Mouse (Mus musculus) liver, embryonic 14.5 days (tissue): Measurements from ENCODE around the gene Lamc2. TPM values are rescaled to one million over a fixed set of nuclear protein-coding genes. Genes with fewer than 3 reads are reported as not detected.

ENCODE experiments used
- ATAC-seq: fragments of 200-750 bp; cut with Nextera tagmentation; 2 replicates; pipeline ENCODE4 v1.8.0; 2017; ENCODE audit warnings: moderate number of reproducible peaks, mild to moderate bottlenecking, moderate library complexity; ENCODE audit not compliant: insufficient read depth
- DNase-seq, 3 experiments: peaks; one replicate each; pipeline ENCODE4 v3.0.0-alpha.2; 2012 to 2013; ENCODE audit warnings: low read depth in 3 of 3, low spot score in 3 of 3
- H3K27ac ChIP-seq: fragments of 300-500 bp; sonication (generic); 2 replicates; pipeline ENCODE4 v1.5.1; 2014; ENCODE audit warnings: moderate library complexity, mild to moderate bottlenecking, control low read depth, inconsistent platforms
- H3K27me3 ChIP-seq: fragments of 300-500 bp; sonication (generic); 2 replicates; pipeline ENCODE4 v1.6.1; 2014; ENCODE audit warnings: mild to moderate bottlenecking, low read length, moderate library complexity; ENCODE audit not compliant: control insufficient read depth, insufficient read depth
- H3K36me3 ChIP-seq: fragments of 300-500 bp; sonication (generic); replicated peaks from 2 replicates; pipeline ENCODE4 v1.6.1; 2014; ENCODE audit warnings: low read depth; ENCODE audit not compliant: control insufficient read depth, insufficient read depth
- H3K4me1 ChIP-seq, 2 experiments: fragments of 200-500 bp in 1 of 2; fragments of 300-500 bp in 1 of 2; sonication (generic) in 1 of 2; replicated peaks; 2 replicates each; pipeline ENCODE4 v1.6.1; 2012 to 2014; ENCODE audit warnings: antibody characterized with exemption in 1 of 2, inconsistent platforms in 1 of 2, low read length in 1 of 2; ENCODE audit not compliant: control insufficient read depth in 2 of 2, insufficient read depth in 2 of 2
- H3K4me2 ChIP-seq: fragments of 300-500 bp; sonication (generic); 2 replicates; pipeline ENCODE4 v1.6.1; 2014; ENCODE audit warnings: low read depth, mild to moderate bottlenecking, control low read depth, moderate library complexity
- H3K4me3 ChIP-seq, 2 experiments: fragments of 200-500 bp in 1 of 2; fragments of 300-500 bp in 1 of 2; sonication (generic) in 1 of 2; 2 replicates each; pipeline ENCODE4 v1.5.1; 2012 to 2014; ENCODE audit warnings: low read depth in 2 of 2, low read length in 2 of 2, mild to moderate bottlenecking in 2 of 2, control low read depth in 1 of 2, inconsistent platforms in 1 of 2, moderate library complexity in 1 of 2; ENCODE audit not compliant: insufficient read depth in 1 of 2
- H3K9ac ChIP-seq: fragments of 300-500 bp; sonication (generic); replicated peaks from 2 replicates; pipeline ENCODE4 v1.6.1; 2014; ENCODE audit warnings: mild to moderate bottlenecking, control low read depth, moderate library complexity
- H3K9me3 ChIP-seq: fragments of 300-500 bp; sonication (generic); 2 replicates; pipeline ENCODE4 v1.6.1; 2016; ENCODE audit warnings: low read length, mixed read lengths; ENCODE audit not compliant: control insufficient read depth
- CTCF ChIP-seq: IDR thresholded peaks from 2 replicates; pipeline ENCODE4 v1.5.1; 2016; ENCODE audit warnings: antibody characterized with exemption, low read depth, control low read depth
- EP300 ChIP-seq: IDR thresholded peaks from 2 replicates; pipeline ENCODE4 v1.6.1; 2016; ENCODE audit warnings: antibody characterized with exemption, low read depth
- WGBS: fragments of 180-500 bp; shearing (Covaris S2); extraction: QIAGEN DNeasy Blood & Tissue Kit; methylation state at CpG from one replicate; pipeline ENCODE4 v1.1.7; 2014; ENCODE audit not compliant: insufficient replicate concordance; 5-methylcytosine and 5-hydroxymethylcytosine counted together
- polyA plus RNA-seq, 2 experiments: library from polyadenylated mRNA; depleted of rRNA in 1 of 2; stranded (reverse) in 1 of 2; unstranded in 1 of 2; fragments of >200 nt; fragmentation: Nextera tagmentation in 1 of 2; extraction: Ambion mirVana in 1 of 2; gene quantifications; 2 replicates each; pipeline versions ENCODE4 v1.2.1 to v1.2.3; 2012 to 2014

Gene Lamc2
- polyA plus RNA-seq, 2 experiments = 0.10 to 0.14 TPM

DNA sequence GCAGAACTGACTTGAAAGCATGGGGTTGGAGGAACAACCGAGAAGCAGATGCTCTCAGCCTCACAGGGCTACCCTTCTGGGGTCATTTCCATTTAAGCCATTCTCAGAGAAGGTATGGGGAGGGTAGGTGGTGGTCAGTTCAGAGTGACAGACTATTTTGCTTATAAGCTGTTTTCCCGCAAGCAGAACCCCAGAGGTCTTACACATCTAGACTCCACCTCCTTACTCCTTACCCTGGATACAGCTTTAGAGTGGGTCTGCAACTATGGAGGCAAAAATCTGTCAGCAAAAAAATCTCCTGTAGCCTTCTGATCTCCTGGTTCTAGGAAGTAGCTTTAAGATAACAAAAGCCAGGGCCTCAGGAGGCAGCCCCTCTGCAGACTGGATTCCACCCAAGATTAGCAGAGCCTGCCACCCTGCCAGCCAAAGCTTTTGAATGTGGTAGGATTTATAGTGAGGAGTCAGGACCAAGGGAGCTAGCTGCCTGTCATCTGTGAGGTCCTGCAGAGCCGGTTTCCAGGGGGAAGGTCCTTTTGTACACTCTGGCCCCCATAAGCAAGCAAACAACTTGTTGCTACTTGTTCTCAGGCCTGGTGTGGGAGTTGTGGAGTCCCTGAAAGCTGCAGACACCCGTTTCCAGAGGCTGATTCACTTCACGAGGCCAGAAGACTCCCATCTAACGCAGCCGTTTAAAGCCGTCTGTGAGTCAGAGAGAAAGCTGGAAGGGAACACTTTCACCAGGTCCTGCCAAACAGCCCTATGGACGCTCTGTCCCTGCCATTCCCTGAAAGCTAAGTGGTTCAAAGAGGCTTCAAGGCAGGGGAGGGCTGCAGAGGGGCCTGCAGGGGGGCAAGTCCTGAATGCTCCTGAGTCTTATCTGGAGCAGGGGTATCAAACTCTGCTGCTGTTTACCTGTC is 52.1 kb downstream of the Lamc2 start:
- DNase-seq (no peak), ATAC-seq (no peak)
- Histone ChIP-seq H3K9me3 (no peaks in the 10 kb centered on the region), H3K4me3 (no peak overlapping the region), H3K27ac (no peak overlapping the region), H3K27me3 (no peaks in the 10 kb centered on the region), H3K4me1 (peaks cover 0 to 3% of the 10 kb centered on the region in 2 experiments; a peak in 1 of 4 replicates), H3K36me3 (no peaks in the 10 kb centered on the region), H3K9ac (no peak overlapping the region), H3K4me2 (no peak overlapping the region)
- WGBS = 41% methylated on average over 9 of the region's 9 CpGs
- no peak for TF ChIP-seq EP300

DNA sequence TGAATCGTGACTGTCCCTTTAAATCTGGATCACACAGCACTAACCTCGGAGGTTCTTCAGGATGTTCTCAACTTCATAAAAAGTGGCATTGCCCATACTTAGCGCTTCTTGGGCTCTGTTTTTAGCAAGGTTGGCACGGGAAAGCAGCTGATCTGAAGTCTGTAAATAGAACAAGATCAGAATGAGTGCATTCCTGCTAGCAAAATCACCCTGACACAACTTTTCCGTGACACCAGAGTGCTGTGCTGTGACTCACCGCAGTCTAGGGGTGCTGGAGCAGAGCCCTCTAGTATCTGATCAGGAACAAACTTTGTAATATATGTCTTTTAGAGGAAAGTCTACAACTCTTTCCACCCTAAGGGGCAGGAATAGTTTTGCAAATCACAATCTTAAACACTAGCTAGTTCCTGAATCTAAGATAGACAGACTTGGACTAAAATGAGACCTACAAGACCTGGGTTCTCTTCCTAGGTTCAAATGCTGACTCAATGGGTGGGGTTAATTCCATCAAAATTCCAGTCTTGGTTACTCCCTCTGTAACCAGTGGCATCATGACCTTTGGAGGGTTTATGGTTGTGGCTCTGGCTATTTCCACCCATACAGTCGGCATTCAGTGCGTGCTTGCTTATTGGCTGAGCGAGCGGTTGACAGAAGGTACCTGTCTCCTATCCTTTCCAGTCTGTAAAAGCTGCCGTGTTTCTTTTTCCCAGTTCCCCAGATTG is 56.1 kb downstream of the Lamc2 start:
- no peaks in the 10 kb centered on the region for H3K9me3 ChIP-seq
- H3K27ac ChIP-seq = no peak overlapping the region
- no peaks in the 10 kb centered on the region for H3K36me3 ChIP-seq
- no peak for DNase-seq
- H3K4me1 ChIP-seq = peaks cover 0 to 3% of the 10 kb centered on the region in 2 experiments; a peak in 1 of 4 replicates
- no peak overlapping the region for H3K4me3 ChIP-seq
- H3K9ac ChIP-seq = no peak overlapping the region
- 70% methylated on average over 11 of the region's 11 CpGs for WGBS
- TF ChIP-seq EP300 (no peak), CTCF (no peak)
- no peaks in the 10 kb centered on the region for H3K27me3 ChIP-seq
- ATAC-seq = no peak
- no peak overlapping the region for H3K4me2 ChIP-seq

DNA sequence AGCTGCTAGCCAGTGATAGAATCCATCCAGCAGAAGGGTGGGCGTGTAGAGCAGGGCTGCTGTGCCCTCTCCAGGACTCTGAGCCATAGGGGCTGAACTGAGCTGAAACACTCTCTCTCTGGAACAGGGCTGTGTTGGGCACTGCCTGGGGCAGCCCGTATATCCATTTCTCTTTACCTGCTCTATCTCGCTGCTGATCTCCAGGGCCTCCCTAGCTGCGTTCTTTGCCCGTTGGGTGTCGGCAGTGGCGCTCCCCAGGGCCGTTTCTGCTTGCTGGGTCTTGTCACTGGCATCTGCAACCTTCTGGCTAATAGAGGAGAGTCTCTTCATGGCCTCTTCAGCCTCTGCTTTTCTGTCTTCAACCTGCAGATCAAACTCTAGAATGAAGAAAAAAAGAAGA is 57.5 kb downstream of the Lamc2 start:
- Histone ChIP-seq H3K4me1 (no peaks in the 10 kb centered on the region), H3K36me3 (no peaks in the 10 kb centered on the region), H3K9me3 (no peaks in the 10 kb centered on the region), H3K4me3 (no peak overlapping the region), H3K27me3 (no peaks in the 10 kb centered on the region), H3K4me2 (no peak overlapping the region), H3K9ac (no peak overlapping the region), H3K27ac (no peak overlapping the region)
- no peak for TF ChIP-seq CTCF
- TF ChIP-seq EP300 = no peak
- no peak for DNase-seq
- no peak for ATAC-seq
- WGBS = 37% methylated on average over 8 of the region's 8 CpGs

DNA sequence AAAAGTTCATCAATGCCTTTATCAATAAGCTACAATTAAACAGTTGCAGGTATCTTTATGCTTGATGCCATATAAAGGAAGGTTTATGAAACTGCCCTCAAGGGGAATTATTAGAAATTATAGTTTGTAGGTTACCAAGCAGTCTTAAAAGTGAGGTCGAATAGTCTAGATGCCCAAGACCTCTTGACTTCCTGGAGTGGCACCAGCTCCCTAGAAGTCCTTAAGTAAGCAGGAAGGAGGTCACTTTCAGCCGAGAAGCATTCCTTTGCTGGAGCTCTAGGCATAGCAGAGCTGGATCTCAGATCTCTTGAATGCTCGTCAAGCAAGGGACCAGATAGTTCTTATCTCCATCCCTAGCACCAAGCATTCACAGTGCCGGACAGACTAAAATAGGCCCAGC is 58.6 kb downstream of the Lamc2 start:
- Histone ChIP-seq H3K4me3 (no peak overlapping the region), H3K4me2 (no peak overlapping the region), H3K36me3 (no peaks in the 10 kb centered on the region), H3K4me1 (no peaks in the 10 kb centered on the region), H3K27me3 (no peaks in the 10 kb centered on the region), H3K9me3 (no peaks in the 10 kb centered on the region), H3K9ac (no peak overlapping the region), H3K27ac (no peak overlapping the region)
- WGBS = 38% methylated on average over 4 of the region's 4 CpGs
- DNase-seq (no peak), ATAC-seq (no peak)
- TF ChIP-seq CTCF = no peak
- no peak for TF ChIP-seq EP300
